Mouse (Mus musculus) monocyte, adult 5-6 weeks (primary cell): ENCODE results near the gene Cox7b. TPM values are rescaled to one million over a fixed set of nuclear protein-coding genes. Genes with fewer than 3 reads are reported as not detected.
"Not testable (repeated sequence)": the region's sequence is repeated elsewhere in the genome, so short reads cannot be mapped to it uniquely, and the experiment has no call there.

Experiments used
- ATAC-seq: fragments of 153-309, 156-312 bp; replicated peaks from 2 replicates; pipeline ENCODE4 v1.8.0; 2017; ENCODE audit warnings: mild to moderate bottlenecking; ENCODE audit not compliant: low TSS enrichment, insufficient number of reproducible peaks, severe bottlenecking, poor library complexity, low FRiP score
- total RNA-seq: library from RNA; stranded (forward); fragments of 200-1000, 200-491, 200-594 nt; gene quantifications from 3 replicates; pipeline ENCODE4 v1.2.3, GENCODE M21; 2017

The Cox7b gene
- 204 to 418 TPM (median 281 TPM) in 3 replicates for total RNA-seq

GRCm38 (mm10) chrX:106015571-106016322, at the start of gene Cox7b:
Gene Cox7b (plus strand): TSS chrX:106015700.
- ATAC-seq, result peak; percentile 64

GRCm38 (mm10) chrX:106001605-106002004, 13.9 kb upstream of the Cox7b start:
- ATAC-seq, result no peak

DNA sequence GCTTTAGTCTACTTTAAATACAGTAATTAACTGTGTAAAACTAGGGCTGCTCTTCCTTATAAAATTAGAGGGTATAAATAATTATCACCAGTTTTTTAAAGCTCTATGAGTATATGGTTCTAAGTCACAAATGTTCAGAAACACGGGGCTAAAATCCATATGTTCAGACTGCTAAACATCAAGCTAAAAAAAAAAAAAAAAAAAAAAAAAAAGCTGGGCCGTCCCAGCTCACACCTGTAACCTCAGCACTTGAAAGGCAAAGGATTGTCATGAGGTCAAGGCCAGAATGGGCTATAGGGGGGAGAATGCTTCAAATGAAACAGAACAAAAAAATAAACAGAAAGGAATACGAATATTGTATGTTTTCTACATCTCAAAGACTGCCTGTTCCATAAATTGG, 4.7 kb upstream of the Cox7b start:
- no peak for ATAC-seq

DNA sequence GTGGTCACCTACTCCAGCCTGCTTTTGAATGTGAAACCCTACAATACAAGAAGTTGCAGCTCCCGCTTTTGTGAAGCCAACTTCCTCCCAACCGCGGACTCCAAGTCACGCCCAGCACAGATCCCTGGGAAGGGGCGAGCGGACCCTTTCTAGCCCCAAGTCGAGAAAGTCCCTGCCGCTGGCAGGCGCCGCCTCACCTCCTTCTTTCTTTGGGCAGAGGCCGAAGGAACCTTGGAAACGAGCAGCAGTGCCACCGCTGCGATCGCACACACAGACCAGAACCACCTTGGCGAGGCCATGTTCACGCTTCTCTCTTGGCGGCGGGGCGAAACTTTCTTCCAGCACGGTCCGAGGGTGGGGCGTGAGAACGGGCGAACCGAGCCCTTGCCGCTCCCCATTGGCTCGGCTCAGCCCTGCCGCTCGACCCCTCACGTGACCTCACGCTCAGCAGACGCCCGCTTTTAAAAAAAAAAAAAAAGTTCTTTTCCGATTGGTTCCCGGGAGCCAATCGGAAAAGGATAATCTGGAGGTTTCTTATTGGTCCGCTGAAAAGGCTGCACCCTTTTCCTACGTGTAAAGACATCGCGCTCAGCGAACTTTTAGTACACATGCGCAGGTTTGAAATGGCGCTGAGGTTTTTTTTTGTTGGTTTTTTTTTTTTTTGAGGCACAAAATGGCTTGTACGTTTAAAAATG, 3.9 kb upstream of the Cox7b start, which contains the start of gene Magt1:
Gene Magt1, minus strand, starts transcription at position 442 of the 695 bp plus-strand sequence.
- ATAC-seq, result peak; percentile 86

DNA sequence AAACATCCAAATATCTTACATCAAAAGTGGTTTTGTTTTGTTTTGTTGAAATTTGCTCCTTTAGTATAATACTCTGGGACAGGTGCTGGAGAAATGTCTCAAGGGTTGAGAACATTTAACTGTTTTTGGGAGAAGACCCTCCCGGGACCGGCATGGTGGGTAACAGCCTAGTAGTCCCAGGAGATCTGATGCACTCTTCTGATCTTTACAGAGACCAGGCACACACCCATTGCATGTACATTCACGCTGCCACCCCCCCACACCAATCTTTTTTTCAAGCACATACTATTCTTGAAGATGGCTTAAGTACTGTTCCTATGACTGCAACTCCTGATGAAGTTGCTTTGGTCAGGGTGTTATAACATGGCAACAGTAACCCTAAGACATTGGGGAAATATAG, 2.9 kb upstream of the Cox7b start:
- no peak for ATAC-seq

- ATAC-seq, result no peak
Observed at GRCm38 (mm10) chrX:106013217-106013616, 2.3 kb upstream of the Cox7b start.

GRCm38 (mm10) chrX:106014741-106015377, 641 bp upstream of the Cox7b start:
- ATAC-seq, result not testable (repeated sequence)

DNA sequence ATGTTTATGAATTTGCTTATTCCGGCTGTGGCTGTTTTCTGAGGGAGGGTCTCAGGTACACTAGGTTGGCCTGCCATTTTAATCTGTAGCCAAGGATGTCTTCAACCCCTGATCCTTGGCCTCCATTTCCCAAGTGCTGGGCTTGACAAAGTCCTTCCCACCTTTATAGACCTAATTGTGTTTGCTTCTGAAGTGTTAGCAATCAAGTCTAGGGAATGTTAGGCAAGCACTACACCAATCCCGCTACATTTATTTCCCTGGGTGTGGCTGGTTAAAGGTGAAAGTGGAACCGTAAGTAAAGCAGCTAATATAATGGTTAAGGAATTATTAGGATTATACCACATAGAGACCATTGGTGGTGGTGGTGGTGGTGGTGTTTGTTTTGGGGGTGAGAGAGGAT, 1.6 kb downstream of the Cox7b start:
- ATAC-seq, result no peak

DNA sequence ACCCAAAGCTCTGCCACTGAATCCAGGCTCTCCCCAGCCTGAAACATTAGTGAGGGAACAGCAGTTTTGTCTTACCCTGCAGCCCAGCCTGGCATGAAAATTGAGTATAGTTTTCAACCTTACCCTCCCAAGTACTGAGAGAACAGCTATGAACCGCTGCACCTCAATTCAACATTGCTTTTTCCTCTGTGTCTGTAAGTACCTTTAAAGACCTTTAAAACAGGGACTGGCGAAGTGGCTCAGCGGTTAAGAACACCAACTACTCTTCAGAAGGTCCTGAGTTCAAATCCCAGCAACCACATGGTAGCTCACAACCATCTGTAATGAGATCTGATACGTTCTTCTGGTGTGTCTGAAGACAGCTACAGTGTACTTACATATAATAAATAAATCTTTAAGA, 2.0 kb downstream of the Cox7b start:
- no peak for ATAC-seq

- peak; percentile 91 for ATAC-seq
Observed at GRCm38 (mm10) chrX:106026418-106027342, 11.2 kb downstream of the Cox7b start, which contains the start of gene Atp7a. Gene Atp7a (plus strand): TSS chrX:106027276.

- no peak for ATAC-seq
Observed at GRCm38 (mm10) chrX:106027343-106027674, 11.8 kb downstream of the Cox7b start.

DNA sequence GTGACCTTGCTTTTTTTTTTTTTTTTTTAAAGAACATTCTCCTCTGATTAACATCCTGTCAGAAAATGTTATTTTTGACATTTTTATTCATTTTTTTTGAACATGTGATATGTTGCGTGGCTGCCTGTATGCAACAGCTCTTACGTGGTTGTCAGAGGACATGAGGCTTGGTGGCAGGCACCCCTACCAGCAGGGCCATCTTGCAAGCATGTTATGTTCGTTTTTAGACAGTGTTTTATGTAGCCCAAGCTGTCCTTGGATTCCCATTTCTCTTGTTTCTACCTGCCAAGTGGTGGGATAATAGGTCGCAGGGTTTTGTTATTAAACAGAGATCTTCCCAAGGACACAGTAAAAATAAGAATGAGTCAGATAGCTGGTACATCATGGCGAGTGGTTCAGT, 14.7 kb downstream of the Cox7b start:
- ATAC-seq, result no peak

- peak; percentile 37; the same call in 1 of the 2 replicates for ATAC-seq
Observed at GRCm38 (mm10) chrX:106031124-106031523, 15.6 kb downstream of the Cox7b start.

DNA sequence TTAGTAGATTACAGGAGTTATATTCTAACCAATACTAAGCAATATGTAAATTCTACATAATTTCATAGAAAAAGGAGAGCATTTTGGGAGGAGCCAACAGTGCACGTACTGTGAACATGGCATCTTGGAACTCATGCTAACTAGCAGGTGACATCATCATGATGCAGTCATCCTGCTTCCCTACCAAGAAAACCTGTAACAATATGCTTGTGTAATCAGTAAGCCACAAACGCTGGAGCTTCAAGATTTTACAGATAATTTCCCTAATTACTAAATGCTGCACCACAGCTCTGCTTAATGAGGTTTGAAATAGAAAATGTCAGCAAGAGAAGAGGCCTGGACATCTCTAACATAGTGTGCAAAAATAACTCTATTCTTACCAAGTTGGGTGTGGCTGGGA, 20.2 kb downstream of the Cox7b start:
- peak; percentile 82; the same call in 1 of the 2 replicates for ATAC-seq

DNA sequence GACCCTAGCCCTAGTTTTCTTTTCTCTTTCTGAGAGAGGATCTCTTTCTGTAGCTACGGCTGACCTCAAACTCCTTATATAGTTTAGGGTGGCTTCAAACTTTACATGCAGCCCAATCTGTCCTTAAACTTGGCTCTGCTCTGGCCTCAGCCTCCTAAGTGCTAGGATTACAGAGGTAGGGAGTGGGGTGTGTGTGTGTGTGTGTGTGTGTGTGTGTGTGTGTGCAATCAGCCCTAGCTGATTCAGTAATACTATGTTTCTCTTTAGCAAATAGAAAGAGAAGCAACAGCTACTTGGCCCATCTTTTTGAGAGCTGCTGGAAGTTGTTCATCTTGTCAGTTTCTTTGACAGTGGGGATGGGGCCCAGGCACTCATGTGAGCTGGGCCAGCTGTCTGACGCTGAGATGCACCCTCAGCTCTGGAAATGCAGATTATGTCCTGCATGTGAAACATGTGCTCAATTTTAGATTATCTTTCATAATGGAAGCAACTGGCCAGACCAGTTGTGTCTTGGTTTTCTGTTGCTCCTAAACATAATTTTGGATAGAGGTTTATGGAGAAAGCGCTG, 21.8 kb downstream of the Cox7b start:
- ATAC-seq, result no peak

GRCm38 (mm10) chrX:106043863-106044617, 28.5 kb downstream of the Cox7b start:
- ATAC-seq, result no peak

DNA sequence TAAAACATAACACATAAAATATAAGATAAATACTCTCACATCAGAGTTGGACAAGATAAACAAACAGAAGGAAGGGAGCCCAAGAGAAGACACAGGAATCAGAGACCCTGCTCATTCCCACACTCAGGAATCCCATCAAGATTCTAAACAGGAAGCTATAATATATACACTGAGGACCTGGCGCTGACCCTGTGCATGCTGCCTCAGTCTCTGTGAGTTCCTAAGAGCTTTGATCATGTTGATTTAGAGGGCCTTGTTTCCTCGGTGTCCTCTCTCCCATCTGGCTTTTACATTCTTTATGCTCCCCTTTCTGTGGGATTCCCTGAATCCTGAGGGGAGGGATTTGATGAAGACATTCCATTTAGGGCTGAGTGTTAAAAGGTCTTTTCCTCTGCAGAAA, 30.0 kb downstream of the Cox7b start:
- no peak for ATAC-seq

DNA sequence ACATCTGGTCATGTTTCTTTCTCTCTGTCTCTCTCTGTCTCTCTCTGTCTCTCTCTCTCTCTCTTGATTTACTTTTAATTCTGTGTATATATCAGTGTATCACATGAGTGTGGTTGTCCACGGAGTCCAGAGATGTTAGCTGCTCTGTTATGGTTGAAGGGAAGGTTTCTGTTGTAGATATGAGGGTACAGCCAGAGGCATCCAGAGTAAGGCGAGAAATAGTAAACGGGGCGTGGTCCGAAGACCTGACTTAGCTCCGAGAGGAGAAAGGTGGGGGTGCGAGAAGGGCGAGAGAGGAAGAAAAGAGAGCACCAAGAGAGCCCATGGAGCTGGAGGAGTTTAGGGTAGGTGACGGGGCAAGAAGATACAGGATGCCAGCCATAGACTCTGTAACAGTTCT, 30.4 kb downstream of the Cox7b start:
- no peak for ATAC-seq
